Mouse (Mus musculus) granulocyte monocyte progenitor cell, adult 5-6 weeks (primary cell): ENCODE results near the gene Olfr617. TPM values are rescaled to one million over a fixed set of nuclear protein-coding genes. Genes with fewer than 3 reads are reported as not detected.
"Not testable (repeated sequence)": the region's sequence is repeated elsewhere in the genome, so short reads cannot be mapped to it uniquely, and the experiment has no call there.

Source experiments
- ATAC-seq: replicated peaks from 2 replicates; pipeline ENCODE4 v1.8.0; 2016; ENCODE audit warnings: mild to moderate bottlenecking, moderate TSS enrichment, inconsistent platforms; ENCODE audit not compliant: poor library complexity, severe bottlenecking
- total RNA-seq, 2 experiments: library from RNA; stranded (forward) in 1 of 2; stranded (reverse) in 1 of 2; fragments of 200-712, 200-1000 nt in 1 of 2; fragments of >200 nt in 1 of 2; fragmentation: Nextera tagmentation in 1 of 2; gene quantifications; 2 replicates each; pipeline ENCODE4 v1.2.3; 2014 to 2017

Olfr617 gene
- total RNA-seq (2014; fragmentation: Nextera tagmentation), result not detected in 2 replicates
- total RNA-seq (2017), result not detected in 2 replicates

GRCm38 (mm10) chr7:103572761-103573160 lies at the start of gene Olfr617:
Gene Olfr617 (plus strand): TSS chr7:103573061.
- ATAC-seq, result no peak

DNA sequence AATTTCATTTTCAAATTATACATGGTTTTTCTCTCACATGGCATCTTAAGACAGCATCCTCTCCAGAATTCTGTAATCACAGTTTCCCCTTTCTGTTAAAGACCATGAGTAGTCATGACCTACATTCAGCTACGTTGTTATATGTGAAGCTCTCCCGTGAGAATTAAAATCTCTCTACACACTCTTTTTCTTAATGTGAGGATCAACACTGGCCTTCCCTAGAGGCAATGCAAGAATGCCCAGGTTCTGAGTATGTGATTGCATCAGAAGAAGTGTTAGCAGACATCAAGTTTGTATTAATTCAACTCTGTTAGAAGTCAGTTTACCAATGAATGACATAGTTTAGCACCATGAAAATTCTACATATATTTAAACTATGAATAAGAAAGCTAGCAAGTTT lies 30.2 kb upstream of the Olfr617 start, which contains the start of gene Olfr612:
TSS of gene Olfr612 (minus strand) at position 101 of the 400 bp plus-strand sequence.
- ATAC-seq, result not testable (repeated sequence)

GRCm38 (mm10) chr7:103547774-103548173 lies 25.1 kb upstream of the Olfr617 start, which contains the start of gene Olfr613:
Gene Olfr613 (plus strand): TSS chr7:103548074.
- no peak for ATAC-seq

DNA sequence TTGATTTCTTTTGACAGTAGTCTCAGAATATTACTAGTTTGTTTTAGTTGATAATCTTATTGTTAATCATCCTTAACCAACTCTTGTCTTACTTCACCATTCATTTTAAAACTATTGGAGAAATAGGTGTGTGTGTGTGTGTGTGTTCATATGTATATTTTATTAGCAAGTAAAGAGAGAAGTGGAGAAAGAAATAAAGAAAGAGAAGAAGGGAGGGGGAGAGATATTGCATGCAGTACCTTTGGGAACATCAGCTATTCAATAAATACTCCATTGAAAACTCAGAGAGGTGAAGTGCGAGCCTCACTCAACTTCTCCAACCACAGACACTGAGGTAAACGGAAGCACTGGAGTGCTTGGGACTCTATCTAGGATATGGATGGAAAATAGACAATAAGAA lies 17.1 kb upstream of the Olfr617 start, which contains the start of gene Olfr615:
TSS of gene Olfr615 (plus strand) at position 301 of the 400 bp plus-strand sequence.
- ATAC-seq, result no peak

GRCm38 (mm10) chr7:103569043-103569442 lies 3.8 kb upstream of the Olfr617 start, which contains the start of gene Olfr616:
Gene Olfr616 (minus strand): TSS chr7:103569143.
- no peak for ATAC-seq

DNA sequence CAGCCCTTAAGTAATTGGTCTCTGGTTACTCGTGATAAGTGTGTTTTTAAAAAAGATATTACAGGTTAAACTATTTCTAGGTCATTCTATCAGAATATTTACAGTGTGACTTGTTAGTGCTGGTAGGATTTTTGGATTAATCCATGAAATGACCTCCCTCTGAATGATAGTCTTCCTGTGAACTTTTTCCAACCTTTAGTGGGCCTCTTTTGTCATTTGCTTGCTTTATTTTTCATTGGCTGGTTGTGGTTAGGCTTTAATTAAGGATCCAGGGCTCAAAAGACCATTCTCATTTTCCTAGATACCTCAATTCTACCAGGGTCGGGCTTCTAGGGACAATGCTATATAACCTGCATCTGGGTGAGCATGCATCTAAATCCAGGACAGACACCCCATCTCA lies 16.9 kb downstream of the Olfr617 start, which contains the start of gene Olfr618:
TSS of gene Olfr618 (plus strand) at position 301 of the 400 bp plus-strand sequence.
- ATAC-seq, result no peak

DNA sequence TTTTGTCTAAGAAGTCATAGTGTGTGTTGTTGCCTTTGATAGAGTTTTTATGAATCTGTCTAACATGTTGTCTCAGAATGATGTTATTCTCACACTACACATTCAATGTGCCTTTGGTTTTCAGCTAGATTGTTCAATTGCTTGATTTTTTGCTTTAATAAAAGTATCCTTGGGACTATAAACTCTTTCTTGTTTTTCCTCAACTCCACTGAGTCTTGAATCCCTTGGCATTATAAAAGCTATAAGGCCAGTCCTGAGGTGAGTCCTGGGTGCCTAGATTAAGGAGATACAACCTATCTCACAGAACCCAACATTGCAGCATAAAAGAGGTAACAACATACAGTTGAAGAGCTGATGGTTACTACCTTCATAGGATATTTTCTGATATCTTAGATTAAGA lies 27.4 kb downstream of the Olfr617 start, which contains the start of gene Olfr619:
TSS of gene Olfr619 (plus strand) at position 301 of the 400 bp plus-strand sequence.
- ATAC-seq, result no peak

DNA sequence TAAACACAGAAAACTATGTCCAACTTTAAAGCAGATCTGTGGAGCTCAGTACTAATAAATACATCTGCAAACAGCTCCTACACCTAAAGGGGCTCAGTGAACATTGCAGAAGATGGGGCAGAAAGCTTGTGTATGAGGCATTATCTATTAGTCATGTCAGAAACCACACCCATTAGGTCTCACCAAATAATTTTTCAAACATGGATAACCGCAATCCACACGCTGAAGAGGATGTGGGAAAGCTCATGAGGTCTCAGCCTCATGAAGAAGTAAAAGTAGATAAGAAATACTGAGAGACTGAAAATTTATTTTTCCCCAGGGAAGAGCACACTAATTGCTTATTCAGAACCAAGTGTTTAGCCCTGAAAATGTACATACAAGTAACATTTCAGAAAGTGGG lies 34.6 kb downstream of the Olfr617 start:
- ATAC-seq, result no peak

GRCm38 (mm10) chr7:103612434-103612833 lies 39.6 kb downstream of the Olfr617 start, which contains the start of gene Olfr620:
Gene Olfr620 (minus strand): TSS chr7:103612534.
- no peak for ATAC-seq

Other genes starting within 250 kb of the Olfr617 start
Only the 30 nearest of the 32 such genes appear.
- gene Olfr599, start 237.1 kb upstream of the Olfr617 start, total RNA-seq (2014; fragmentation: Nextera tagmentation), result not detected in 2 replicates
- not detected in 2 replicates for gene Olfr599, start 237.1 kb upstream of the Olfr617 start, total RNA-seq (2017)
- gene Olfr600, start 223.4 kb upstream of the Olfr617 start, total RNA-seq (2014; fragmentation: Nextera tagmentation), result not detected in 2 replicates
- not detected in 2 replicates for gene Olfr600, start 223.4 kb upstream of the Olfr617 start, total RNA-seq (2017)
- not detected in 2 replicates for gene Olfr601, start 210.4 kb upstream of the Olfr617 start, total RNA-seq (2014; fragmentation: Nextera tagmentation)
- not detected in 2 replicates for gene Olfr601, start 210.4 kb upstream of the Olfr617 start, total RNA-seq (2017)
- not detected in 2 replicates for gene Olfr603, start 186.9 kb upstream of the Olfr617 start, total RNA-seq (2014; fragmentation: Nextera tagmentation)
- not detected in 2 replicates for gene Olfr603, start 186.9 kb upstream of the Olfr617 start, total RNA-seq (2017)
- gene Usp17lc, start 158.0 kb upstream of the Olfr617 start, total RNA-seq (2014; fragmentation: Nextera tagmentation), result not detected in 2 replicates
- gene Usp17lc, start 158.0 kb upstream of the Olfr617 start, total RNA-seq (2017), result not detected in 2 replicates
- gene Olfr605, start 127.6 kb upstream of the Olfr617 start, total RNA-seq (2014; fragmentation: Nextera tagmentation), result not detected in 2 replicates
- gene Olfr605, start 127.6 kb upstream of the Olfr617 start, total RNA-seq (2017), result not detected in 2 replicates
- not detected in 2 replicates for gene Olfr606, start 124.0 kb upstream of the Olfr617 start, total RNA-seq (2014; fragmentation: Nextera tagmentation)
- not detected in 2 replicates for gene Olfr606, start 124.0 kb upstream of the Olfr617 start, total RNA-seq (2017)
- gene Olfr607, start 108.9 kb upstream of the Olfr617 start, total RNA-seq (2014; fragmentation: Nextera tagmentation), result not detected in 2 replicates
- gene Olfr607, start 108.9 kb upstream of the Olfr617 start, total RNA-seq (2017), result not detected in 2 replicates
- not detected in 2 replicates for gene Olfr608, start 103.2 kb upstream of the Olfr617 start, total RNA-seq (2014; fragmentation: Nextera tagmentation)
- not detected in 2 replicates for gene Olfr608, start 103.2 kb upstream of the Olfr617 start, total RNA-seq (2017)
- not detected in 2 replicates for gene Olfr609, start 75.0 kb upstream of the Olfr617 start, total RNA-seq (2014; fragmentation: Nextera tagmentation)
- not detected in 2 replicates for gene Olfr609, start 75.0 kb upstream of the Olfr617 start, total RNA-seq (2017)
- gene Olfr610, start 60.9 kb upstream of the Olfr617 start, total RNA-seq (2014; fragmentation: Nextera tagmentation), result not detected in 2 replicates
- gene Olfr610, start 60.9 kb upstream of the Olfr617 start, total RNA-seq (2017), result not detected in 2 replicates
- gene Olfr611, start 52.2 kb upstream of the Olfr617 start, total RNA-seq (2014; fragmentation: Nextera tagmentation), result not detected in 2 replicates
- not detected in 2 replicates for gene Olfr611, start 52.2 kb upstream of the Olfr617 start, total RNA-seq (2017)
- not detected in 2 replicates for gene Olfr612, start 30.3 kb upstream of the Olfr617 start, total RNA-seq (2014; fragmentation: Nextera tagmentation)
- not detected in 2 replicates for gene Olfr612, start 30.3 kb upstream of the Olfr617 start, total RNA-seq (2017)
- gene Olfr613, start 25.0 kb upstream of the Olfr617 start, total RNA-seq (2014; fragmentation: Nextera tagmentation), result not detected in 2 replicates
- gene Olfr613, start 25.0 kb upstream of the Olfr617 start, total RNA-seq (2017), result not detected in 2 replicates
- gene Olfr615, start 17.0 kb upstream of the Olfr617 start, total RNA-seq (2014; fragmentation: Nextera tagmentation), result not detected in 2 replicates
- gene Olfr615, start 17.0 kb upstream of the Olfr617 start, total RNA-seq (2017), result not detected in 2 replicates
- gene Olfr616, start 3.9 kb upstream of the Olfr617 start, total RNA-seq (2014; fragmentation: Nextera tagmentation), result not detected in 2 replicates
- gene Olfr616, start 3.9 kb upstream of the Olfr617 start, total RNA-seq (2017), result not detected in 2 replicates
- not detected in 2 replicates for gene Olfr618, start 17.0 kb downstream of the Olfr617 start, total RNA-seq (2014; fragmentation: Nextera tagmentation)
- gene Olfr618, start 17.0 kb downstream of the Olfr617 start, total RNA-seq (2017), result not detected in 2 replicates
- not detected in 2 replicates for gene Olfr619, start 27.5 kb downstream of the Olfr617 start, total RNA-seq (2014; fragmentation: Nextera tagmentation)
- gene Olfr619, start 27.5 kb downstream of the Olfr617 start, total RNA-seq (2017), result not detected in 2 replicates
- gene Olfr620, start 39.5 kb downstream of the Olfr617 start, total RNA-seq (2014; fragmentation: Nextera tagmentation), result not detected in 2 replicates
- not detected in 2 replicates for gene Olfr620, start 39.5 kb downstream of the Olfr617 start, total RNA-seq (2017)
- gene Olfr622, start 69.6 kb downstream of the Olfr617 start, total RNA-seq (2014; fragmentation: Nextera tagmentation), result not detected in 2 replicates
- not detected in 2 replicates for gene Olfr622, start 69.6 kb downstream of the Olfr617 start, total RNA-seq (2017)
- not detected in 2 replicates for gene Olfr623, start 90.6 kb downstream of the Olfr617 start, total RNA-seq (2014; fragmentation: Nextera tagmentation)
- not detected in 2 replicates for gene Olfr623, start 90.6 kb downstream of the Olfr617 start, total RNA-seq (2017)
- gene Olfr624, start 98.1 kb downstream of the Olfr617 start, total RNA-seq (2014; fragmentation: Nextera tagmentation), result not detected in 2 replicates
- not detected in 2 replicates for gene Olfr624, start 98.1 kb downstream of the Olfr617 start, total RNA-seq (2017)
- not detected in 2 replicates for gene Olfr625-ps1, start 109.7 kb downstream of the Olfr617 start, total RNA-seq (2014; fragmentation: Nextera tagmentation)
- gene Olfr625-ps1, start 109.7 kb downstream of the Olfr617 start, total RNA-seq (2017), result not detected in 2 replicates
- gene Olfr243, start 141.6 kb downstream of the Olfr617 start, total RNA-seq (2014; fragmentation: Nextera tagmentation), result not detected in 2 replicates
- not detected in 2 replicates for gene Olfr243, start 141.6 kb downstream of the Olfr617 start, total RNA-seq (2017)
- not detected in 2 replicates for gene Olfr628, start 157.3 kb downstream of the Olfr617 start, total RNA-seq (2014; fragmentation: Nextera tagmentation)
- gene Olfr628, start 157.3 kb downstream of the Olfr617 start, total RNA-seq (2017), result not detected in 2 replicates
- gene Olfr629, start 171.9 kb downstream of the Olfr617 start, total RNA-seq (2014; fragmentation: Nextera tagmentation), result not detected in 2 replicates
- gene Olfr629, start 171.9 kb downstream of the Olfr617 start, total RNA-seq (2017), result not detected in 2 replicates
- not detected in 2 replicates for gene Olfr630, start 184.3 kb downstream of the Olfr617 start, total RNA-seq (2014; fragmentation: Nextera tagmentation)
- gene Olfr630, start 184.3 kb downstream of the Olfr617 start, total RNA-seq (2017), result not detected in 2 replicates
- gene Olfr69, start 198.5 kb downstream of the Olfr617 start, total RNA-seq (2014; fragmentation: Nextera tagmentation), result not detected in 2 replicates
- gene Olfr69, start 198.5 kb downstream of the Olfr617 start, total RNA-seq (2017), result not detected in 2 replicates
- gene Olfr68, start 206.6 kb downstream of the Olfr617 start, total RNA-seq (2014; fragmentation: Nextera tagmentation), result not detected in 2 replicates
- not detected in 2 replicates for gene Olfr68, start 206.6 kb downstream of the Olfr617 start, total RNA-seq (2017)
- not detected in 2 replicates for gene Olfr67, start 218.8 kb downstream of the Olfr617 start, total RNA-seq (2014; fragmentation: Nextera tagmentation)
- not detected in 2 replicates for gene Olfr67, start 218.8 kb downstream of the Olfr617 start, total RNA-seq (2017)